Mouse (Mus musculus) kidney, postnatal 0 days (tissue): ENCODE measurements around the gene Scn11a. TPM values are rescaled to one million over a fixed set of nuclear protein-coding genes. Genes with fewer than 3 reads are reported as not detected.
A peak's percentile ranks its signal among the peaks of the same experiment; 100 is the strongest.

ENCODE experiments used
- ATAC-seq: fragments of 200-750 bp; cut with Nextera tagmentation; replicated peaks from 2 replicates; pipeline ENCODE4 v1.8.0; 2017; ENCODE audit warnings: low read depth, moderate number of reproducible peaks, moderate TSS enrichment, moderate library complexity; ENCODE audit not compliant: low FRiP score
- DNase-seq: peaks from one replicate; pipeline ENCODE4 v3.0.0-alpha.2; 2016; ENCODE audit warnings: low spot score
- H3K27ac ChIP-seq: fragments of 300-500 bp; sonication (generic); 2 replicates; pipeline ENCODE4 v1.5.1; 2014; ENCODE audit warnings: mild to moderate bottlenecking
- H3K27me3 ChIP-seq: fragments of 300-500 bp; sonication (generic); 2 replicates; pipeline ENCODE4 v1.6.1; 2014; ENCODE audit warnings: low read length, mixed read lengths; ENCODE audit not compliant: insufficient read depth
- H3K36me3 ChIP-seq: fragments of 300-500 bp; sonication (generic); 2 replicates; pipeline ENCODE4 v1.6.1; 2014; ENCODE audit warnings: low read length, mixed read lengths; ENCODE audit not compliant: insufficient read depth
- H3K4me1 ChIP-seq: fragments of 300-500 bp; sonication (generic); replicated peaks from 2 replicates; pipeline ENCODE4 v1.6.1; 2014; ENCODE audit warnings: antibody characterized with exemption, low read length, mixed read lengths; ENCODE audit not compliant: insufficient read depth
- H3K4me2 ChIP-seq: fragments of 300-500 bp; sonication (generic); 2 replicates; pipeline ENCODE4 v1.6.1; 2014; ENCODE audit warnings: mild to moderate bottlenecking, low read length, moderate library complexity, mixed read lengths
- H3K4me3 ChIP-seq: fragments of 300-500 bp; sonication (generic); replicated peaks from 2 replicates; pipeline ENCODE4 v1.5.1; 2014; ENCODE audit warnings: low read depth, low read length
- H3K9ac ChIP-seq: fragments of 300-500 bp; sonication (generic); 2 replicates; pipeline ENCODE4 v1.6.1; 2014; ENCODE audit warnings: low read depth, low read length
- H3K9me3 ChIP-seq: fragments of 300-500 bp; sonication (generic); replicated peaks from 2 replicates; pipeline ENCODE4 v1.6.1; 2016; ENCODE audit warnings: low read length, inconsistent platforms, mixed read lengths
- CTCF ChIP-seq: IDR thresholded peaks from 2 replicates; pipeline ENCODE4 v1.5.1; 2016; ENCODE audit warnings: antibody characterized with exemption, low read depth, mild to moderate bottlenecking, moderate library complexity
- WGBS: fragments of 180-500 bp; shearing (Covaris S2); extraction: QIAGEN DNeasy Blood & Tissue Kit; methylation state at CpG from one replicate; pipeline ENCODE4 v1.1.7; 2014; 5-methylcytosine and 5-hydroxymethylcytosine counted together
- polyA plus RNA-seq: library from polyadenylated mRNA; unstranded; fragments of >200 nt; fragmentation: Nextera tagmentation; extraction: Ambion mirVana; gene quantifications from 2 replicates; pipeline ENCODE4 v1.2.1, GENCODE M21; 2015

Scn11a gene
- polyA plus RNA-seq, 1 experiment from 2014 or later = 0.07 TPM

DNA sequence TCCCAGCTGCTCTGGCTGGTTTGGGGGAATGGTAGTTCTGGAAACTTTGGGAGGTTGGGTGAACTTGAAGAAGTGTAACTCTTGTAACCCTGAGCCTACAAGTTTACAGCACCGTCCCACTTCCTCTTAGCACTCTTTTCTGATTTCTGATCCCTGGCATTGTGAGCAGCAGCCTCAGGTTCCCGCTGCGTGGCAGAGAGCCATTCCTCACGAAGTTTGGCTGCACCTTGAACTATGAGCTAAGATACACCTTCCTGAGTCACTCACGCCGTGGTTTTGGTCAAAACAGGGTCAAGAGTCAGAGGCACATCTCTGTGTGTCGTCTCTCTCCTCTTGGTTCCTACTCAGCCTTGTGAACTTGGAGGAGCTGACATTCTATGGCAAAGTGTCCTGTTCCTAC, 48.6 kb downstream of the Scn11a start:
- Histone ChIP-seq H3K4me3 (no peak overlapping the region), H3K27ac (no peak overlapping the region), H3K36me3 (no peaks in the 10 kb centered on the region), H3K9ac (no peak overlapping the region), H3K4me2 (no peak overlapping the region), H3K9me3 (no peaks in the 10 kb centered on the region), H3K4me1 (no peaks in the 10 kb centered on the region), H3K27me3 (no peaks in the 10 kb centered on the region)
- TF ChIP-seq CTCF = no peak
- 80% methylated on average over 7 of the region's 7 CpGs for WGBS
- DNase-seq = no peak
- no peak for ATAC-seq

- WGBS = 41% methylated on average over 7 of the region's 7 CpGs
- no peaks in the 10 kb centered on the region for H3K27me3 ChIP-seq
- H3K4me2 ChIP-seq = no peak overlapping the region
- no peaks in the 10 kb centered on the region for H3K9me3 ChIP-seq
- no peaks in the 10 kb centered on the region for H3K36me3 ChIP-seq
- H3K27ac ChIP-seq = no peak overlapping the region
- DNase-seq (no peak), ATAC-seq (no peak)
- no peaks in the 10 kb centered on the region for H3K4me1 ChIP-seq
- H3K9ac ChIP-seq = no peak overlapping the region
- TF ChIP-seq CTCF = peak; percentile 54; the same call in 1 of the 2 replicates
- H3K4me3 ChIP-seq = no peak overlapping the region
Measured at GRCm38 (mm10) chr9:119768585-119768984, 56.7 kb downstream of the Scn11a start.

DNA sequence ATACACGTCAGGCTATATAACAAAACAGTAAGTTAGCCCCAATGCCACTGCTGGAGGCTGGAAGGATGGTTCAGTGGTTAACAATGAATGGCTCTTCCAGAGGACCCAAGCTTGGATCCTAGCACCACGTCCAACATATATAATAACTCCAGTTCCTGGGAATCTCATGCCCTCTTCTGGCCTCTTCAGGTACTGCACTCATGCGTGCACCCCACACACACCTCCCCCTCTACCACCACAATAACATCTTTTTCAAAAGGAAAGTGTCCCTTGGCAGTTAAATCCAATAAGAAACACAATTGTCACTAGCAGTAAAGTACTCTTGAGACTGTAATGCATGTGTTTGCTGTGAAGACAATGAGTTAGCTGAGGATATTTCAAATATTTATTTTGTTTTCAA, 65.0 kb downstream of the Scn11a start:
- Histone ChIP-seq H3K4me1 (no peaks in the 10 kb centered on the region), H3K4me2 (no peak overlapping the region), H3K27me3 (no peaks in the 10 kb centered on the region), H3K4me3 (no peak overlapping the region), H3K36me3 (no peaks in the 10 kb centered on the region), H3K9me3 (no peaks in the 10 kb centered on the region), H3K9ac (no peak overlapping the region), H3K27ac (no peak overlapping the region)
- DNase-seq (no peak), ATAC-seq (no peak)
- peak; percentile 8; the same call in 1 of the 2 replicates for TF ChIP-seq CTCF
- WGBS = 86% methylated on average over 3 of the region's 3 CpGs

DNA sequence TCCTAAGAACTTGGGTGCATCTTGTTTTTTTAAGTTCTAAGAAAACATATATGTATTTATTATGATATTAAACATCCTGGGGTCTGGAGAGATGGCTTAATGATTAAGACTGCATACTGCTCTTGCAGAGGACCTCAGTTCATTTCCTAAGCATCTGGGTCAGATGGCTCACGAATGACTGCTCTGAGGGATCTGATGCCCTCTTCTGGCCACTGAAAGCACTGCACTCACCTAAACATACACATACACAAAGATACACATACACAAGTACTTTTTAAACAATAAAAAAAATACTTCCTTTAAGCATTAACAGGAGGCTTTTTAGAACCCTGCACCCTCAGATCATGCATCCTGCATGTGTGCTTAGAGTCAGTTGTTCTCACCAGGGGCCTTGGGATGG, 65.8 kb downstream of the Scn11a start:
- TF ChIP-seq CTCF = no peak
- no peak overlapping the region for H3K4me2 ChIP-seq
- 75% methylated on average over 1 of the region's 1 CpGs for WGBS
- H3K4me3 ChIP-seq = no peak overlapping the region
- no peaks in the 10 kb centered on the region for H3K4me1 ChIP-seq
- H3K27me3 ChIP-seq = no peaks in the 10 kb centered on the region
- H3K36me3 ChIP-seq = no peaks in the 10 kb centered on the region
- no peak for ATAC-seq
- H3K27ac ChIP-seq = no peak overlapping the region
- H3K9ac ChIP-seq = no peak overlapping the region
- no peaks in the 10 kb centered on the region for H3K9me3 ChIP-seq
- no peak for DNase-seq

DNA sequence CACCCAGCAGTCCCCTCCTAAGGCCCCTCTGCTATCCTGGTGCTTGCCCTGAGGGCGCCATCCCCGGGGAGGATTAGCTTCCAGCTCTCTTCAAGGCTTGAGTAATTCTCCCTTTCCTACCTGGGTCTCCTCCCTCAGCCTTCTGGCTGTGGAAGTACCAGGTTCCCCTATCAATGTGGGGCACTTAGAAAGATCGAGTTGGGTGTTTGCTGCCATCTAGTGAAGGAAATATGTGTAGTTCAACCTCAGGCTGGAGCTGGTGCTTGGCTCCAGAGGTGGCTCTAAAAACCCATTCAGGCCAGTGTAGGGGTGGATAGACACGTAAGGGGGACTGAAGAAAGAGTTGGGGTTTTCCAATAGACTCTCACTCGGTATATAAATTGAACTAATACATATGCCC, 73.7 kb downstream of the Scn11a start:
- no peak overlapping the region for H3K4me3 ChIP-seq
- H3K9me3 ChIP-seq = no peaks in the 10 kb centered on the region
- no peak for ATAC-seq
- no peaks in the 10 kb centered on the region for H3K27me3 ChIP-seq
- 14% methylated on average over 5 of the region's 5 CpGs for WGBS
- H3K4me1 ChIP-seq = no peaks in the 10 kb centered on the region
- peak; percentile 76 for TF ChIP-seq CTCF
- H3K4me2 ChIP-seq = no peak overlapping the region
- H3K36me3 ChIP-seq = no peaks in the 10 kb centered on the region
- peak; percentile 71 for DNase-seq
- H3K9ac ChIP-seq = no peak overlapping the region
- H3K27ac ChIP-seq = no peak overlapping the region

- ATAC-seq = no peak
- TF ChIP-seq CTCF = no peak
- H3K9me3 ChIP-seq = no peaks in the 10 kb centered on the region
- H3K36me3 ChIP-seq = no peaks in the 10 kb centered on the region
- no peak overlapping the region for H3K4me2 ChIP-seq
- no peak for DNase-seq
- H3K4me3 ChIP-seq = no peak overlapping the region
- no peaks in the 10 kb centered on the region for H3K4me1 ChIP-seq
- H3K27ac ChIP-seq = no peak overlapping the region
- H3K9ac ChIP-seq = no peak overlapping the region
- H3K27me3 ChIP-seq = no peaks in the 10 kb centered on the region
- 55% methylated on average over 9 of the region's 9 CpGs for WGBS
Measured at GRCm38 (mm10) chr9:119749112-119749511, 76.1 kb downstream of the Scn11a start.

DNA sequence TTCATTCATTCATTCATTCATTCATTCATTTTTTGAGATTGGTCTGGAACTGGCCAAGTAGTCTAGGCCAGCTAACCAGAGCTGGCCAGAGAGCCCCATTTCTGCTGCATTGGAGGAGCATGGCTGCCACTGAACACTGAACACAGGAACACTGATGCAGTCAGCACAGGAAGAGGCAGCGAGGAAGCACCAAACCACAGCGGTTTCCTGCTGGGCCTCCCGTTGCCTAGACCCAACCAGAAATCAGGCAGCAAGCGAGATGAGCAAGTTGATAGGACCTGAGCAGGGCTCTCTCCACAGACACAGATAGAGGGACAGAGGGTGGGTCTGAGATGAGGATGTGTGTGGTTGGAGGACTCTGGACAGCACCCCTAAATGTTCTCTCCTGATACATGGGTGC, 81.4 kb downstream of the Scn11a start:
- no peak overlapping the region for H3K9ac ChIP-seq
- no peak for ATAC-seq
- H3K4me2 ChIP-seq = no peak overlapping the region
- no peak for TF ChIP-seq CTCF
- H3K36me3 ChIP-seq = no peaks in the 10 kb centered on the region
- no peak overlapping the region for H3K27ac ChIP-seq
- H3K4me1 ChIP-seq = no peaks in the 10 kb centered on the region
- no peaks in the 10 kb centered on the region for H3K27me3 ChIP-seq
- no peak for DNase-seq
- H3K9me3 ChIP-seq = no peaks in the 10 kb centered on the region
- no peak overlapping the region for H3K4me3 ChIP-seq
- WGBS = 78% methylated on average over 4 of the region's 4 CpGs
